Mouse (Mus musculus) hindbrain, embryonic 13.5 days (tissue): ENCODE data around the gene Psme3. TPM values are rescaled to one million over a fixed set of nuclear protein-coding genes. Genes with fewer than 3 reads are reported as not detected.

ENCODE experiments used
- ATAC-seq: fragments of 200-750 bp; cut with Nextera tagmentation; 2 replicates; pipeline ENCODE4 v1.8.0; 2017; ENCODE audit warnings: moderate TSS enrichment; ENCODE audit not compliant: low FRiP score
- H3K27ac ChIP-seq: fragments of 300-500 bp; sonication (generic); 2 replicates; pipeline ENCODE4 v1.5.1; 2015; ENCODE audit warnings: inconsistent platforms, mild to moderate bottlenecking, moderate library complexity
- H3K27me3 ChIP-seq: fragments of 300-500 bp; sonication (generic); 2 replicates; pipeline ENCODE4 v1.6.1; 2015; ENCODE audit warnings: mild to moderate bottlenecking, inconsistent platforms
- H3K36me3 ChIP-seq: fragments of 300-500 bp; sonication (generic); 2 replicates; pipeline ENCODE4 v1.6.1; 2015; ENCODE audit warnings: mild to moderate bottlenecking, inconsistent platforms
- H3K4me1 ChIP-seq: fragments of 300-500 bp; sonication (generic); replicated peaks from 2 replicates; pipeline ENCODE4 v1.6.1; 2015; ENCODE audit warnings: inconsistent platforms
- H3K4me2 ChIP-seq: fragments of 300-500 bp; sonication (generic); 2 replicates; pipeline ENCODE4 v1.6.1; 2015; ENCODE audit warnings: inconsistent platforms, mild to moderate bottlenecking, moderate library complexity
- H3K4me3 ChIP-seq: fragments of 300-500 bp; sonication (generic); 2 replicates; pipeline ENCODE4 v1.5.1; 2015; ENCODE audit warnings: mild to moderate bottlenecking, inconsistent platforms
- H3K9ac ChIP-seq: fragments of 300-500 bp; sonication (generic); 2 replicates; pipeline ENCODE4 v1.6.1; 2015; ENCODE audit warnings: mild to moderate bottlenecking, inconsistent platforms
- H3K9me3 ChIP-seq: fragments of 300-500 bp; sonication (generic); 2 replicates; pipeline ENCODE4 v1.6.1; 2016; ENCODE audit warnings: inconsistent platforms
- WGBS: fragments of 180-500 bp; shearing (Covaris S2); methylation state at CpG from one replicate; pipeline ENCODE4 v1.1.7; 2015; 5-methylcytosine and 5-hydroxymethylcytosine counted together
- polyA plus RNA-seq: library from polyadenylated mRNA; unstranded; fragments of >200 nt; fragmentation: Nextera tagmentation; extraction: Ambion mirVana; gene quantifications from 2 replicates; pipeline ENCODE4 v1.2.1, GENCODE M21; 2015

The Psme3 gene
- polyA plus RNA-seq: 118 and 122 TPM in 2 replicates

DNA sequence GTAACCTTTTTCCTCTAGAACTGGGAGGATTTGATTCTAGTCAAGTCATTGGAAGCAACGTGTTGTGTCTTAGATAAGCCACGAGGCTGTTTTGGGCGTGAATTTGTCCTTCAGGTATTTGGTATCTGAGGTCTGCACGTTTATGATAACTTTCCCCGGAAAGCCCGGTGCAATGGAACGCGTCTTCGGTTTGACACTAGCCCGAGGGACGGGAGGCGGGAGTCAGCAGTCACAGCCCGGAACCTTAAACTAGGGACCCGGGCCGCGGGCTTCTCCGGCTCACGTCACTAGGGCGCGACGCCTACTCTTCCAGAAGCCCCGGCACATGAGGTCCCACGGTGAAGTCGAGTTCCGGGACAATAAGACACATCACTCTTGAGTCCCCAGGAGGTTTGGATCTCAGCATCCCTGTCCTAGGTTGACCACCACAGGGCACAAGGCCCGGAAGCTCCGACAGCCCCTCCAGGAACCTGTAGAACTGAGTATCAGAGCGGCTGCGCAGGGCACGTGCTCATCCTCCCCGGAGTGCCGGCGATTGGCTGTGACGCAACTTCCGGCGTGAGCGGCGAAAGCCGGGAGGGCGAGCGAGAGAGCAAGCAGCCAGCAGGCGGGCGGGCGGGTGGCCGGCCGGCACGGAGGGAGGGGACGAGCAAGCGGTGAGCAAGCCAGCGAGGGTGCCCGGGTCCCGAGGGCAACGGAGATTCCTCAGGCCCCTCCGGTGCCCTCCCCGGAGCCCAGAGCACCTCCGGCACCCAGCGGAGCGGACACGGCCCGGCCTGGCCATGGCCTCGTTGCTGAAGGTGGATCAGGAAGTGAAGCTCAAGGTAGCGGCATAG lies at the start of gene Psme3:
Gene Psme3 (plus strand): TSS at position 549 of the 836 bp plus-strand sequence.
- no peaks in the 10 kb centered on the region for H3K27me3 ChIP-seq
- no peaks in the 10 kb centered on the region for H3K9me3 ChIP-seq
- H3K9ac ChIP-seq: peak within 1 kb of the TSS; percentile 87
- WGBS: under 1% methylated on average over 61 of the region's 62 CpGs
- peak within 1 kb of the TSS; percentile 86 for H3K27ac ChIP-seq
- H3K4me3 ChIP-seq: peak within 1 kb of the TSS; percentile 99
- peak within 1 kb of the TSS; percentile 100 for H3K4me2 ChIP-seq
- ATAC-seq: peak; percentile 95
- peaks cover 29% of the 10 kb centered on the region for H3K36me3 ChIP-seq
- peaks cover 23% of the 10 kb centered on the region for H3K4me1 ChIP-seq

DNA sequence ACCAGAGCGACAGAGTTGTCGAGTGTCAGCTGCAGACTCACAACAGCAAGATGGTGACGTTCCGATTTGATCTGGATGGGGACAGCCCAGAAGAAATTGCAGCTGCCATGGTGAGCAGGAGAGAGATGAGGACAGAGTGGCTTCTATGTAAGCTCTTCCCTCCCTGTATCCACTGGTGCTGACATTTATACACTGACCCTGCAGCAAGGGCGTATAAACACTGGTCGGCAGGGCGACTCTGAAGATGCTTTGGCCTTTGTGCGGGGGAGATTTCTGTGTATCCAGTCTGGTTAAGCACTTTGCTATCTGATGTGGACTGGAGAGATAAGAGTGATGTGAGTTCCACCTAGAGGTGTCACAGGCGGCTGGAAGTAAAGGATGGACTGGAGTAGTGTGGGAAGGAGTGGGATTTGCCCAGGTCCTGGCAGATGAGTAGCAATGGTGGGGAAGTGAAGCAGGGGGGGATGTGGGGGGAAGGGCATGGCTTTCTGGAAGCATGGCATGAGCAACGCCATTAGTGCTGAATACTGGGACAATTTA lies 46.4 kb upstream of the Psme3 start:
- peak overlapping the region; percentile 76 for H3K27ac ChIP-seq
- H3K4me1 ChIP-seq: peaks cover 16% of the 10 kb centered on the region
- peak overlapping the region; percentile 39; the same call in 1 of the 2 replicates for H3K9ac ChIP-seq
- H3K36me3 ChIP-seq: no peaks in the 10 kb centered on the region
- H3K9me3 ChIP-seq: no peaks in the 10 kb centered on the region
- H3K27me3 ChIP-seq: peaks cover 36% of the 10 kb centered on the region
- ATAC-seq: no peak
- peak overlapping the region; percentile 23; the same call in 1 of the 2 replicates for H3K4me2 ChIP-seq
- WGBS: 34% methylated on average over 10 of the region's 10 CpGs
- H3K4me3 ChIP-seq: no peak overlapping the region

DNA sequence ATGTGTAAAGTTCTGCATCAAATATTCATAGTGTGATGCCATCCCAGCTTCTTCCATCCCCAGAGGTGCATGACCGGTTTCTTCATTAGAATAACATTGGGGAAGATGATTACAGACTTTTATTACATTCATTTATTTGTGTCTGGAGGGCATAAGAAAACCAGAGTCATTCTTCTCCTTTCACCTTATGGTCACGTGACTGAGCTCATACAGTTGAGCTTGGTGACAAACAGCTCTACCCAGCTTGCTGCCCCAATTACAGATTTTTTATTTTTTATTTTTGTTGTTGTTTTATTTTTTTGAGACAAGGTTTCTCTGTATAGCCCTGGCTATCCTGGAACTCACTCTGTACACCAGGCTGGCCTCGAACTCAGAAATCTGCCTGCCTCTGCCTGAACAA lies 43.6 kb upstream of the Psme3 start:
- WGBS: 81% methylated on average over 3 of the region's 3 CpGs
- Histone ChIP-seq H3K4me1 (peaks cover 24% of the 10 kb centered on the region), H3K36me3 (peaks cover 4% of the 10 kb centered on the region), H3K9ac (no peak overlapping the region), H3K4me3 (no peak overlapping the region), H3K4me2 (no peak overlapping the region), H3K27me3 (peaks cover 20% of the 10 kb centered on the region), H3K9me3 (no peaks in the 10 kb centered on the region), H3K27ac (no peak overlapping the region)
- ATAC-seq: no peak

DNA sequence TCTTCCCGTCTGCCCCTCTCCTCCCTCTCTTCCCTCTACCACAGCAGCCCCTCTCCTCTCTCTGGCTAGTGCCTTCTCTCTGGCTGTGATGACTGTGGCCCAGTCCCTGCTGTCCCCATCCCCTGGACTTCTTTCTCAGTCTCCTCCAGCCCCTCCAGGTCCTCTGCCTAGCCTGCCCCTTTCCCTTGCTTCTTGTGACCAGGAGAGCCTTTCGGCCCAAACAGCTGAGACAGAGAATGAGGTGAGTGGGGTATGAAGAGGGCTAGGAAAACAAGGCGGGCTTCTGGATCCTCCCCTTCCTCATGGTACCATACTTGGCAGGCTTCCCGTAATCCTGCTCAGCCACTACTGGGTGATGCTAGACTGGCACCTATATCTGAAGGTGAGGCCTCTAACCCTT lies 40.7 kb upstream of the Psme3 start:
- Histone ChIP-seq H3K9ac (no peak overlapping the region), H3K4me1 (peaks cover 30% of the 10 kb centered on the region), H3K9me3 (no peaks in the 10 kb centered on the region), H3K27me3 (peaks cover 13% of the 10 kb centered on the region; the same call in 1 of the 2 replicates), H3K4me2 (no peak overlapping the region), H3K36me3 (peaks cover 4% of the 10 kb centered on the region), H3K4me3 (no peak overlapping the region), H3K27ac (no peak overlapping the region)
- 79% methylated on average over 4 of the region's 4 CpGs for WGBS
- no peak for ATAC-seq

DNA sequence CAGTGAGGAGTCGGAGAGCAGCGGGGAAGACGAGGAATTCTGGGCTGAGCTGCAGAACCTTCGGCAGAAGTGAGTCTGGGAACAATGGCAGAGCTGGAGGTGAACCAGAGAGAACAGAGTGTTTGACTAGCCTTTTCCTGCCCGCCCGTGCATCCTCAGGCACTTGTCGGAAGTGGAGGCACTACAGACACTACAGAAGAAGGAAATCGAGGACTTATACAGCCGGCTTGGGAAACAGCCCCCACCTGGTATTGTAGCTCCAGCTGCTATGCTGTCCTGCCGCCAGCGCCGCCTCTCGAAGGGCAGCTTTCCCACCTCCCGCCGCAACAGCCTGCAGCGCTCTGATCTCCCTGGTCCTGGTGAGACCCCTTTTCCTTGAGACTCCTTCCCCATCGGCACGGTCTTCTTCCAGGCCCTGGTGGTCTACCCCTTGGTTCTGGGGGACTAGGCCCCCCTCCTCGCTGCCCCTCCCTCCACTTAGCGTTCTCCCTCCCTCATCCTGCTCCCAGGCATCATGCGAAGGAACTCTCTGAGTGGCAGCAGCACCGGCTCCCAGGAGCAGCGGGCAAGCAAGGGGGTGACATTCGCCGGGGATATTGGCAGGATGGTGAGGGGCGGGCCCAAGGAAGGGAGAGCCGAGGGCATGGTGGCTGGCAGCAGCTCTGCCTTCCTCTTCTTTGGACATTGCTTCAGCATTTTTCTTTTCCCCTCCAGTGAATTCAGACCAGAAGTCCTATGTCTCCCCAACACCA lies 39.5 kb upstream of the Psme3 start:
- peak overlapping the region; percentile 46 for H3K9ac ChIP-seq
- no peak for ATAC-seq
- H3K4me1 ChIP-seq: peaks cover 30% of the 10 kb centered on the region

DNA sequence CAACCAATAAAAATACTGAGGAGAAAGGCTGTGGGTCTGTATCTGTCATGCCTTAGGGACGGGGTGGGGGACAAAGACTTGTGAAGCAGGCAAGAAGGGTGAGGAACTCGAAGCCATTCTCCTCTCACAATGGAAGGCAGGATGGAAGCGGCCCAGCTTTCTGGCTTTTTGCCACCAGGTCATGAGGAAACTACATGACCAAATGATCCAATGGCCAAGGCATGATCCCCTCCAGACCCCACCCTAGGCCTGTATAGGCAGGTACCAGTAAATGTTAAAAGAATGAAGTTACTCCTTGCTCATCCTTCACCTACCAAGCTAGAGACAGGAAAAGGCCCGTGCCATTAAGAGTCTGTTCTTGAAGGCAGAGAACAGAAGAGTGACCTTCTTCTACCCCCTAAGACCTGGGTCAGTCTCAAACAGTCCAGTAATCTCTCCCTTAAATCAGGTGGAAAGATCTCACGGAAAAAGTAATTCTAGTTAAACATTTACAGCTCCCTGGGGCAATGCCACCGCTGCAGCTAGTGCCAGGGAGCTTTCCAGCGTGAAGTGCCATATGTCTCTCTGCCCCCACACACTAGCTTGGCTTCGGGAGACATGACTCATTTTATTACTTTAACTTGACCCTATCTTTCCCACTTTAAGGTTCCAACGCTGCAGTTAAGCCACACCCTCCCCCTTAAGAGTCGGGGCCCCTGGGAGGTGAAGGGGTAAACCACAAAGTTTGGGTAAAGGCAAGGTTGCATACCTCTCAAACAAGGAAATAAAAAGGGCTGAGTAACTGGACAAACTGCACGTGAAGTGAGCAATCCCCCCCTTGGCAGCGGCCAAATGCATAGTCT lies 38.4 kb upstream of the Psme3 start:
- Histone ChIP-seq H3K36me3 (peaks cover 4% of the 10 kb centered on the region), H3K27ac (no peak overlapping the region)

More for the DNA sequence above, 39.5 kb upstream of the Psme3 start:
- no peaks in the 10 kb centered on the region for H3K9me3 ChIP-seq
- H3K4me2 ChIP-seq: peak overlapping the region; percentile 91
- H3K36me3 ChIP-seq: peaks cover 4% of the 10 kb centered on the region
- peaks cover 18% of the 10 kb centered on the region; the same call in 1 of the 2 replicates for H3K27me3 ChIP-seq
- 33% methylated on average over 27 of the region's 27 CpGs for WGBS
- H3K27ac ChIP-seq: no peak overlapping the region
- H3K4me3 ChIP-seq: peak overlapping the region; percentile 9; the same call in 1 of the 2 replicates

DNA sequence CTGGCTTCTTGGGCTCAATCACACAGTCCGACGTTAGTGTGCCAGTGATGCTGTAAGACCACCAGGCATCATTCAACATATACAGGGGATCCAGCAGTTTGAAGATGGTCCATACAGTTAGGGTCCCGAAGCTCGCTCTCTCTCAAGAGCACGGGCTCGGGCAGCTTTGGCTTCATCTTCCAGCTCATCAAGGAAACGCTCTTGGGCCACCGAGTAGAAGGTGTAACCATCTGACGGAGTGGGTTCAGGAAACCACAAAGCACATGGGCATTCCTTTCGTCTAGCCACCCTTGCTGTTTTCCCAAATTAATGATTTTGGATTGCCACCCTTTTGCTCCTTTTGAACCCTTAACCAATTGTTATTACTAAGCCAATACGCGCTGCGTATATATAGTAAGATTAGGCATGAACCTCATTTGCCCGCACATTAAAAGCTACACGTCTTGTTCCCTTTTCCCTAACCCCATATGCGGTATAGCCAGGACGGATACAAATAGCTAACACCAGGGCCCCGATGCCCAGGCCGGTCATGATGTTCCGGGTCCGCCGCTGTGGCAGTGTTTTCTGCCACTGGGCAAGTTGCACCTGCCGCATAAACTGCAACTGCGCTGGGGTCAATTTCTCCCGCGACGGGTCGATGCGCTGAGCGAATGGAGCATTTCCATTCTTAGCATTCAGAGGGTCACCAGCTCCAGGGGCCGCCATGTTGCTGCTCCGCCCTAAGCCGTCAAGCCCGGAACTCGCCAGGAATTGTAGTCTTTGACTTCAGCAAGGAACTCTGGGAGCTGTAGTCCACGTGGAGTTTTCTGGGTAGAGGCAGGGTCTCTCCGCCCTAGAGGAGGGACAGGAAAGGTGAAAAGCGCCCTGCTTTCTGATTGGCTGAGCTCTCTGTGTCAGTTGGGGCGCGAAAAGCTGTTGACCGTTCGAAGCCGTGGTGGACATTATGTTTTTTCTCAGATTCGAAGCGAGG lies 37.5 kb upstream of the Psme3 start, which contains the start of the genes Cntd1 and Coa3:
Gene Cntd1 (plus strand): TSS at position 790 of the 970 bp plus-strand sequence.
Gene Coa3 (minus strand): TSS at position 892 of the 970 bp plus-strand sequence.
- 11% methylated on average over 45 of the region's 45 CpGs for WGBS
- H3K4me1 ChIP-seq: peaks cover 30% of the 10 kb centered on the region
- peak within 1 kb of the TSS; percentile 91 for H3K4me2 ChIP-seq
- peak within 1 kb of the TSS; percentile 89 for H3K9ac ChIP-seq
- peaks cover 18% of the 10 kb centered on the region; the same call in 1 of the 2 replicates for H3K27me3 ChIP-seq
- H3K36me3 ChIP-seq: peaks cover 4% of the 10 kb centered on the region
- no peaks in the 10 kb centered on the region for H3K9me3 ChIP-seq
- H3K4me3 ChIP-seq: peak within 1 kb of the TSS; percentile 82
- ATAC-seq: peak; percentile 98
- peak within 1 kb of the TSS; percentile 80 for H3K27ac ChIP-seq

More for the DNA sequence above, 38.4 kb upstream of the Psme3 start:
- no peak for ATAC-seq
- Histone ChIP-seq H3K9ac (peak overlapping the region; percentile 89), H3K4me1 (peaks cover 30% of the 10 kb centered on the region), H3K9me3 (no peaks in the 10 kb centered on the region), H3K4me2 (peak overlapping the region; percentile 91), H3K4me3 (peak overlapping the region; percentile 82), H3K27me3 (peaks cover 18% of the 10 kb centered on the region; the same call in 1 of the 2 replicates)
- 75% methylated on average over 12 of the region's 12 CpGs for WGBS

DNA sequence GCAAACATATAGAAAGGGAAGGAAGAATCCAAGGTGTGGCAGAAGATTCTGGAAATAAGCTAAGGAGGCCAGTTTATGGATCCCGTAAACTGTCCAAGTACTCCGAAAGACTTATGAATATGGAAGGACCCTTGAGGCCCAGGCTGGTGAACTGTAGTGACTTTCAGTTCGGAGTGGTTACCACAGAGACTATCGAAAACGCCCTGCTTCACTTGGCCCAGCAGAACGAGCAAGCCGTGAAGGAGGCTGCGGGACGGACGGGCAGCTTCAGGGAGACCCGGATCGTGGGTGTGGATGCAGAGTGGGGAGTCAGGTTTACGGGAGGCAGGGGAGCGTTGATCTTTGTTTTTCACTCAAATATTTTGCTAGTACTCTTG lies 36.8 kb upstream of the Psme3 start:
- peak; percentile 19; the same call in 1 of the 2 replicates for ATAC-seq

DNA sequence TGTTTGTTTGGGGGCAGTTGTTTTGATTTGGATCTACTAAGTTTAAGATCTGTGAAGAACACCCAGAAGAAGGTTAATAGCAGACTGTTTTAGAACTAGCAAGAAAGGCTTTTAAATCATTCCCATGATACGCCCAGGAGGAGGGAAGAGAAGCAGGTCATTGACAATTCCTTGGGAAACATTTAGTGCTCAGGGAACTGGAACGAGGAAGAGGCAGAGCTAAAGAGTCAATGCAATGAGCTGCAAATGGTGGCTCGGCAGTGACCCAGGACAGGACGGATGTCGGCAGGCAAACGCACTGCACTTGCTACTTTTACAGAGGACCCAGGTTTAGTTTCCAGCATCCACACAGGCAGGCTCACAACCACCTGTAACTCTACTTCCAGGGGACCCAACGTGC lies 35.2 kb upstream of the Psme3 start:
- no peak for ATAC-seq
- H3K9ac ChIP-seq: no peak overlapping the region
- H3K9me3 ChIP-seq: no peaks in the 10 kb centered on the region
- H3K4me3 ChIP-seq: no peak overlapping the region
- no peak overlapping the region for H3K4me2 ChIP-seq
- peaks cover 30% of the 10 kb centered on the region for H3K4me1 ChIP-seq
- H3K36me3 ChIP-seq: peaks cover 4% of the 10 kb centered on the region
- 41% methylated on average over 7 of the region's 7 CpGs for WGBS
- no peak overlapping the region for H3K27ac ChIP-seq
- peaks cover 18% of the 10 kb centered on the region; the same call in 1 of the 2 replicates for H3K27me3 ChIP-seq

More for the DNA sequence above, 36.8 kb upstream of the Psme3 start:
- peaks cover 4% of the 10 kb centered on the region for H3K36me3 ChIP-seq
- 62% methylated on average over 14 of the region's 14 CpGs for WGBS
- H3K9me3 ChIP-seq: no peaks in the 10 kb centered on the region
- H3K27me3 ChIP-seq: peaks cover 18% of the 10 kb centered on the region; the same call in 1 of the 2 replicates
- H3K27ac ChIP-seq: no peak overlapping the region
- peak overlapping the region; percentile 82 for H3K4me3 ChIP-seq
- peaks cover 30% of the 10 kb centered on the region for H3K4me1 ChIP-seq
- no peak overlapping the region for H3K9ac ChIP-seq
- peak overlapping the region; percentile 91 for H3K4me2 ChIP-seq

DNA sequence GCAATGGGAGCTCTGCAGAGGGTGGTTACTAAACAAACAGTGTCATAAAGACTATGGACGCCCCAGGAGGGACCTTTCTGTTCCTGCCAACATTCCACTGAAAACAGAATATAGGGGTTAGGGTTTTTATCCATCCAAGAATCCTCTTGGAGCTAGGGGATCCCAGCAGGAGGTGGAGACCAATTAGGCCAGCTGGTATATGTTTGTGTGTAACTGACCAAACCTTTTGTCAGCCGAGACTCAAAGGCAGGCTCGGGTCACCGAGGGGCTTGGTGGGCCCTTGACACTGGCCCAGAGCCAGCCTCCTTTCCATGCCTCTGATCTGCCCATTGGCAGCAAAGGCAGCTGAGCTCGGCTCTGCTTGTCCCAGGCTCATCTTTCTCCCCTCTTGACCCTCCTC lies 33.1 kb upstream of the Psme3 start:
- 39% methylated on average over 5 of the region's 5 CpGs for WGBS
- peak overlapping the region; percentile 43; the same call in 1 of the 2 replicates for H3K9ac ChIP-seq
- no peak for ATAC-seq

More for the DNA sequence above, 33.1 kb upstream of the Psme3 start:
- H3K9me3 ChIP-seq: no peaks in the 10 kb centered on the region
- H3K36me3 ChIP-seq: peaks cover 14% of the 10 kb centered on the region
- H3K27me3 ChIP-seq: peaks cover 10% of the 10 kb centered on the region; the same call in 1 of the 2 replicates
- peaks cover 9% of the 10 kb centered on the region for H3K4me1 ChIP-seq
- H3K27ac ChIP-seq: no peak overlapping the region
- no peak overlapping the region for H3K4me3 ChIP-seq
- H3K4me2 ChIP-seq: no peak overlapping the region
